ENCODE assay signal across 18 mouse cellular contexts in the genomic region with DNA sequence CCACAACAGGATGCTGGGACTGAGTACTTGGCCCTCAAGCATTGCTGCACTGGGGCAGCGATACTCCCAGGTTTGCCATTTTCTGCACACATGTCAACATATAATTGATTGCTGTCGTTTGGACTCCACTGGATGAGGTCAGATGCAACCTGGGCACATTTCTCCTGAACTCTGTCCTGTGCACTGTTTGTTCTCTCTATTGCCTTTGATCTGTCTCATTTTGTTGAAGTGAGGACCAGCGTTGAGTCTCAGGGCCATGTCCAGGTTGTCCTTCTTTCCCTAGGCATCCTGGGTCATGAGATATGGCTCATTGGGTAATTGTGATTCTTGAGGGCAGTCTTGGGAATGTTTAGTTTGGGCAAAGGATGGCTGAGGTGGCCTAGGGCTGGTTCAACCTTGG. TPM values are rescaled to one million over a fixed set of nuclear protein-coding genes. Genes with fewer than 3 reads are reported as not detected.
DNase-seq lines count a peak whose midpoint lies in the region; ATAC-seq and TF ChIP-seq lines count a peak whose summit lies in the region.
"Not testable (repeated sequence)": the region's sequence is repeated elsewhere in the genome, so short reads cannot be mapped to it uniquely, and the experiment has no call there.
"Had no signal": no experiment of that assay in that cellular context is flagged by ENCODE, and none has a peak within 500 bp of the region (broad histone marks: within the 10 kb centered on the region; RNA-seq: fewer than 3 reads in every experiment).

No protein-coding gene starts in this region.

- 19% methylated on average over 3 of the region's 3 CpGs for WGBS in liver, adult 2 months
- 51% methylated on average over 3 of the region's 3 CpGs for WGBS in liver, embryonic 13.5 days (ENCODE audit: insufficient replicate concordance)
- 63% methylated on average over 3 of the region's 3 CpGs for WGBS in liver, embryonic 16.5 days (ENCODE audit: insufficient replicate concordance)

- not testable (repeated sequence) for H3K4me3 ChIP-seq in liver, adult 2 months (ENCODE audit: insufficient read depth, low read depth, low read length); liver, embryonic 13.5 days (replicated peaks); liver, embryonic 16.5 days (ENCODE audit: low read depth, low read length)

- not testable (repeated sequence) for H3K27me3 ChIP-seq in liver, adult 2 months (ENCODE audit: control insufficient read depth, insufficient read depth, low read length); liver, embryonic 13.5 days; liver, embryonic 16.5 days (ENCODE audit: control insufficient read depth, insufficient read depth, low read depth, low read length)

- H3K9me3 ChIP-seq in liver, embryonic 13.5 days (replicated peaks); liver, embryonic 16.5 days (replicated peaks; ENCODE audit: control insufficient read depth, low read length): not testable (repeated sequence)

- not testable (repeated sequence) for H3K36me3 ChIP-seq in liver, adult 2 months (ENCODE audit: control insufficient read depth, insufficient read depth, low read length); liver, embryonic 13.5 days; liver, embryonic 16.5 days (ENCODE audit: control insufficient read depth, insufficient read depth)

- H3K9ac ChIP-seq in liver, adult 2 months (ENCODE audit: low read depth, low read length); liver, embryonic 13.5 days; liver, embryonic 16.5 days (ENCODE audit: low read depth, low read length): not testable (repeated sequence)

- peak; percentile 42 for DNase-seq in heart, adult 11 months
- peak; percentile 92 for DNase-seq in liver, adult 2 months (ENCODE audit: extremely low read depth, low read depth, low spot score)
- DNase-seq in liver, embryonic 13.5 days = not testable (repeated sequence)
- peak; percentile 7 for DNase-seq in testis, postnatal 10 days (ENCODE audit: low spot score)

- TF ChIP-seq POLR2A in liver, adult 2 months (IDR thresholded peaks at IDR 0.05; ENCODE audit: extremely low read depth, insufficient read depth, low read length) = not testable (repeated sequence)

- TF ChIP-seq CTCF in liver, adult 2 months (IDR thresholded peaks at IDR 0.05; ENCODE audit: low read depth, low read length) = not testable (repeated sequence)

- ATAC-seq in liver, embryonic 13.5 days (ENCODE audit: low read depth) = peak; percentile 47; the same call in 1 of the 2 replicates
- peak; percentile 65 for ATAC-seq in liver, embryonic 16.5 days (ENCODE audit: low read depth)

- not testable (repeated sequence) for H3K4me2 ChIP-seq in liver, embryonic 13.5 days; liver, embryonic 16.5 days (ENCODE audit: low read depth, low read length)

- peaks cover 20% of the 10 kb centered on the region for H3K4me1 ChIP-seq in liver, adult 2 months (ENCODE audit: control insufficient read depth, insufficient read depth, low read length)
- not testable (repeated sequence) for H3K4me1 ChIP-seq in liver, embryonic 13.5 days (replicated peaks); liver, embryonic 16.5 days (ENCODE audit: control insufficient read depth, low read depth, low read length)

- peak overlapping the region; percentile 83 for H3K27ac ChIP-seq in liver, adult 2 months (replicated peaks; ENCODE audit: insufficient read depth, low read depth, low read length)
- H3K27ac ChIP-seq in liver, embryonic 13.5 days = not testable (repeated sequence)
- H3K27ac ChIP-seq in liver, embryonic 16.5 days (ENCODE audit: low read length) = peak overlapping the region; percentile 48; the same call in 1 of the 2 replicates

- not testable (repeated sequence) for H3K79me2 ChIP-seq in liver, adult 2 months (ENCODE audit: control insufficient read depth, insufficient read depth, low read length)

RNA-seq across cellular contexts. Expression of a gene that starts 2.1 kb away (rescaled TPM):
- total RNA-seq in liver, adult 2 months (2014; rRNA removed) = 0.46 and 0.54 TPM in 2 replicates
- polyA plus RNA-seq in liver, adult 2 months (2012; rRNA removed) = 0.32 and 0.91 TPM in 2 replicates
- not detected in 2 replicates for polyA plus RNA-seq in liver, embryonic 13.5 days (2015; fragmentation: Nextera tagmentation; extraction: Ambion mirVana)
- not detected in 2 replicates for polyA plus RNA-seq in liver, embryonic 16.5 days (2015; fragmentation: Nextera tagmentation; extraction: Ambion mirVana)
- total RNA-seq: common myeloid progenitor, adult 5-6 weeks; ES-E14; forebrain, postnatal 0 days; MEL had no signal
- polyA plus RNA-seq: adrenal gland, adult 2 months; brain, embryonic 14.5 days; C2C12; embryonic facial prominence, embryonic 12.5 days; embryonic facial prominence, embryonic 14.5 days; forebrain, embryonic 11.5 days; forebrain, embryonic 13.5 days; forebrain, embryonic 15.5 days; forebrain, postnatal 0 days had no signal

RNA-seq across cellular contexts. Expression of a gene that starts 11.0 kb away (rescaled TPM):
- 729 and 912 TPM in 2 replicates for total RNA-seq in liver, adult 2 months (2014; rRNA removed)
- polyA plus RNA-seq in liver, adult 2 months (2012; rRNA removed) = 1,682 and 1,823 TPM in 2 replicates
- polyA plus RNA-seq in liver, embryonic 13.5 days (2015; fragmentation: Nextera tagmentation; extraction: Ambion mirVana) = 18.9 and 19.6 TPM in 2 replicates
- polyA plus RNA-seq in liver, embryonic 16.5 days (2015; fragmentation: Nextera tagmentation; extraction: Ambion mirVana) = 72.1 and 86.0 TPM in 2 replicates
- total RNA-seq: common myeloid progenitor, adult 5-6 weeks; ES-E14; forebrain, postnatal 0 days; MEL had no signal
- polyA plus RNA-seq: brain, embryonic 14.5 days; C2C12; embryonic facial prominence, embryonic 12.5 days; embryonic facial prominence, embryonic 14.5 days; forebrain, embryonic 11.5 days; forebrain, embryonic 13.5 days; forebrain, embryonic 15.5 days; forebrain, postnatal 0 days had no signal

RNA-seq across cellular contexts. Expression of a gene that starts 15.9 kb away (rescaled TPM):
- total RNA-seq in liver, adult 2 months (2014; rRNA removed) = 83.3 and 105 TPM in 2 replicates
- polyA plus RNA-seq in liver, adult 2 months (2012; rRNA removed) = 316 and 337 TPM in 2 replicates
- polyA plus RNA-seq in liver, embryonic 13.5 days (2015; fragmentation: Nextera tagmentation; extraction: Ambion mirVana) = 7.8 and 9.3 TPM in 2 replicates
- polyA plus RNA-seq in liver, embryonic 16.5 days (2015; fragmentation: Nextera tagmentation; extraction: Ambion mirVana) = 20.1 and 20.6 TPM in 2 replicates
- total RNA-seq: MEL had no signal

RNA-seq across cellular contexts. Expression of a gene that starts 37.3 kb away (rescaled TPM):
- total RNA-seq in liver, adult 2 months (2014; rRNA removed) = 46.2 and 99.8 TPM in 2 replicates
- 103 and 162 TPM in 2 replicates for polyA plus RNA-seq in liver, adult 2 months (2012; rRNA removed)
- 0.71 and 1.4 TPM in 2 replicates for polyA plus RNA-seq in liver, embryonic 13.5 days (2015; fragmentation: Nextera tagmentation; extraction: Ambion mirVana)
- 3.0 and 4.2 TPM in 2 replicates for polyA plus RNA-seq in liver, embryonic 16.5 days (2015; fragmentation: Nextera tagmentation; extraction: Ambion mirVana)
- total RNA-seq: adrenal gland, postnatal 25 days; common myeloid progenitor, adult 5-6 weeks; ES-E14; forebrain, postnatal 0 days; MEL had no signal
- polyA plus RNA-seq: adrenal gland, adult 2 months; brain, embryonic 14.5 days; C2C12; embryonic facial prominence, embryonic 12.5 days; embryonic facial prominence, embryonic 14.5 days; forebrain, embryonic 11.5 days; forebrain, embryonic 13.5 days; forebrain, embryonic 15.5 days; forebrain, postnatal 0 days had no signal

RNA-seq across cellular contexts. Expression of a gene that starts 41.8 kb away (rescaled TPM):
- total RNA-seq in liver, adult 2 months (2014; rRNA removed) = 931 and 1,175 TPM in 2 replicates
- 441 and 456 TPM in 2 replicates for polyA plus RNA-seq in liver, adult 2 months (2012; rRNA removed)
- 356 and 357 TPM in 2 replicates for polyA plus RNA-seq in liver, embryonic 13.5 days (2015; fragmentation: Nextera tagmentation; extraction: Ambion mirVana)
- 348 and 350 TPM in 2 replicates for polyA plus RNA-seq in liver, embryonic 16.5 days (2015; fragmentation: Nextera tagmentation; extraction: Ambion mirVana)

Comparison
In these comparisons a context has a peak if more than half of its experiments do, and no peak if none do; other contexts are left out.
1. RNA of a gene that starts 11.0 kb away (polyA plus RNA-seq): 1,682 to 1,823 TPM in liver, adult 2 months; 72.1 to 86.0 TPM in liver, embryonic 16.5 days and 18.9 to 19.6 TPM in liver, embryonic 13.5 days; every median in the first group is over 10 times any median in the second.
2. RNA of a gene that starts 15.9 kb away (polyA plus RNA-seq): 316 to 337 TPM in liver, adult 2 months; 20.1 to 20.6 TPM in liver, embryonic 16.5 days and 7.8 to 9.3 TPM in liver, embryonic 13.5 days; every median in the first group is over 10 times any median in the second.